Mouse (Mus musculus) bone marrow, adult 2 months (tissue): Measurements from ENCODE around the gene Cdk8.

Experiments
- CTCF ChIP-seq: fragments of 200-500 bp; IDR thresholded peaks from 2 replicates; pipeline ENCODE4 v1.5.1; 2011; ENCODE audit warnings: low read length, control low read depth; ENCODE audit not compliant: control insufficient read depth, insufficient read depth
- POLR2A ChIP-seq: fragments of 200-500 bp; IDR thresholded peaks from 2 replicates; pipeline ENCODE4 v1.6.1; 2011; ENCODE audit warnings: low read depth, mild to moderate bottlenecking, control low read depth, low read length, borderline replicate concordance; ENCODE audit not compliant: control insufficient read depth

DNA sequence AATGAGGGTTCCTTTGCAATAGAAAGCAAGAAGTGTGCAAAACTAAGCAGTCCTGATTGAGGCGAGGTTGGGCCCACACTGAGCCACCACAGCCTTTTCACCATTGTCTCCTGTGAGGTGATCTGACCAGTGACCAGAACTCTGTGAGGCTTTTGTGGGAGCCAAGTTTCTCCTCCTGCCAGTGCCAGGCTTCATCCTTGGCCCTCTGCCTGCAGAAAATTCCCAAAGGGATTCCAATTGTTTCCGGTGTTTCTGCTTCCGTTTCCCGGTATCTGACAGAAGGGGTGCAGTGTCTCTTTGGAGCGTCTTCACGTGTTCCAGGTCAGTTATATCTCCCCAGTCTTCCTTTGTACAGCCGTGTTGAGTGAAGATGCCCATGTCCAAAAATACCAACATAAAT is 42.3 kb upstream of the Cdk8 start:
- TF ChIP-seq CTCF (no peak), POLR2A (no peak)
